Mouse (Mus musculus) kidney, embryonic 15.5 days (tissue): ENCODE measurements around the gene Stk32c. TPM values are rescaled to one million over a fixed set of nuclear protein-coding genes. Genes with fewer than 3 reads are reported as not detected.

ENCODE experiments used
- ATAC-seq: fragments of 200-750 bp; cut with Nextera tagmentation; replicated peaks from 2 replicates; pipeline ENCODE4 v1.8.0; 2017; ENCODE audit warnings: moderate TSS enrichment; ENCODE audit not compliant: low FRiP score
- H3K27ac ChIP-seq: fragments of 300-500 bp; sonication (generic); 2 replicates; pipeline ENCODE4 v1.5.1; 2015; ENCODE audit warnings: mild to moderate bottlenecking, inconsistent platforms
- H3K27me3 ChIP-seq: fragments of 300-500 bp; sonication (generic); 2 replicates; pipeline ENCODE4 v1.6.1; 2015; ENCODE audit warnings: inconsistent platforms
- H3K36me3 ChIP-seq: fragments of 300-500 bp; sonication (generic); 2 replicates; pipeline ENCODE4 v1.6.1; 2015; ENCODE audit warnings: inconsistent platforms
- H3K4me1 ChIP-seq: fragments of 300-500 bp; sonication (generic); 2 replicates; pipeline ENCODE4 v1.6.1; 2015; ENCODE audit warnings: inconsistent platforms
- H3K4me2 ChIP-seq: fragments of 300-500 bp; sonication (generic); 2 replicates; pipeline ENCODE4 v1.6.1; 2015; ENCODE audit warnings: moderate library complexity, mild to moderate bottlenecking, inconsistent platforms
- H3K4me3 ChIP-seq: fragments of 300-500 bp; sonication (generic); replicated peaks from 2 replicates; pipeline ENCODE4 v1.5.1; 2015; ENCODE audit warnings: mild to moderate bottlenecking, inconsistent platforms
- H3K9ac ChIP-seq: fragments of 300-500 bp; sonication (generic); 2 replicates; pipeline ENCODE4 v1.6.1; 2015; ENCODE audit warnings: mild to moderate bottlenecking, inconsistent platforms
- H3K9me3 ChIP-seq: fragments of 300-500 bp; sonication (generic); replicated peaks from 2 replicates; pipeline ENCODE4 v1.6.1; 2016; ENCODE audit warnings: inconsistent platforms
- WGBS: fragments of 180-500 bp; shearing (Covaris S2); methylation state at CpG from one replicate; pipeline ENCODE4 v1.1.7; 2015; ENCODE audit warnings: mixed read lengths; 5-methylcytosine and 5-hydroxymethylcytosine counted together
- polyA plus RNA-seq: library from polyadenylated mRNA; unstranded; fragments of >200 nt; fragmentation: Nextera tagmentation; extraction: Ambion mirVana; gene quantifications from 2 replicates; pipeline ENCODE4 v1.2.1, GENCODE M21; 2015

Gene Stk32c
- 0.14 and 0.16 TPM in 2 replicates for polyA plus RNA-seq

DNA sequence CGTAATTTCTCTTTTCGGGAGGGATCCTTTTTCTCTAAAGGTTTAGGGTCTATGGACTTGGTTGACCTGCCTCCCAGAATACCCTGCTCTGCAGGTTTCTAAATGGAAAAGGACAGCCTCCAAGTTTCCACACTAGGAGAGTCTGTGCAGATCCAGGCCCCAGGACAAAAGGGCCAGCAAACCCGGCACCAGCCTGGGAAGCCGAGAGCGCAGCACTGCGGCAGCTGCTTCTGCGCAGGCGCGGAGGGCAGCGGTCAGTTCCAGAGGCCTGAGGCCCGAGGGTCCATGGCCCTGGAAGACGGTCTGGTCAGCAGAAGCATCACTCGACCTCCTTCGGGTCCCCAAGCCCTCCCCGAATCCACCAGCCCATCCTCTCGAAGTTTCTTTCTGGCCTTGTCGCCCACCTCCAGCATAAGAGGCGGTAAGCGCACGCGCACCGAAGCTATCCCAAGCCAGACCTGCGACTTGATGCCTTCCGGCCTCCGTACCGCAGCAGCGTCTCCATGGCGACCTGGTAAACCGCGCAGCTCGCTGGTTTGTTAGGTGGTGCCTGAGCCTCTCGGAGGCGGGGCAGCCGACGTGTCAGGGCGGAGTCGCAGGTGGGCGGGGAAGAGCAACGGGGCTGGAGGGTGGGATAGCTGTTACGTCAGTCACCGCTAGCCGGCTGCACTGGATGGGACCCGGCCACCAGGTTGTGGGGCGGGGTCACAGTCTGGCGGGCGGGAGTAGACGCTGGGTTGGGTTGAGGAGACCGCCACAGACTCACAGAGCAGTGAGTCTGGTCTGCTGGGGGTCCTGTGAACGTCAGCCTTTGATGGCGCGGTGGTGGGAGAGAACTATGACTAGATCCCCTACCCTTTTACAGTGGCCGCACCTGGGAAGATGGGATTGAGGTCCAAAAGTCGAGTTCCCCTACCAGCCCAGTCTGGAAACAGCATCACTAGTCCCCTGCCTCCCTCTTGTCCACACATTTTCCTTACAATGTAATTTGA, at the start of gene Stk32c, which contains the start of gene Lrrc27:
Gene Stk32c (minus strand): TSS at position 554 of the 992 bp plus-strand sequence.
Gene Lrrc27 (plus strand): TSS at position 235 of the 992 bp plus-strand sequence.
- Histone ChIP-seq H3K4me1 (peaks cover 25% of the 10 kb centered on the region), H3K36me3 (no peaks in the 10 kb centered on the region), H3K27ac (peak within 1 kb of the TSS; percentile 88), H3K4me2 (peak within 1 kb of the TSS; percentile 74), H3K4me3 (peak within 1 kb of the TSS; percentile 67), H3K9me3 (no peaks in the 10 kb centered on the region), H3K9ac (peak within 1 kb of the TSS; percentile 69), H3K27me3 (no peaks in the 10 kb centered on the region)
- ATAC-seq = peak; percentile 98
- WGBS = 2% methylated on average over 53 of the region's 53 CpGs

GRCm38 (mm10) chr7:139257752-139258542, 44.8 kb upstream of the Stk32c start:
- Histone ChIP-seq H3K27ac (peak overlapping the region; percentile 85), H3K9me3 (no peaks in the 10 kb centered on the region), H3K4me1 (peaks cover 28% of the 10 kb centered on the region), H3K36me3 (peaks cover 36% of the 10 kb centered on the region), H3K4me2 (no peak overlapping the region), H3K9ac (no peak overlapping the region), H3K27me3 (no peaks in the 10 kb centered on the region), H3K4me3 (no peak overlapping the region)
- ATAC-seq = peak; percentile 82
- 73% methylated on average over 10 of the region's 10 CpGs for WGBS

GRCm38 (mm10) chr7:139254626-139255025, 41.5 kb upstream of the Stk32c start:
- H3K36me3 ChIP-seq = peaks cover 31% of the 10 kb centered on the region
- no peak for ATAC-seq
- 78% methylated on average over 5 of the region's 5 CpGs for WGBS

GRCm38 (mm10) chr7:139253462-139253861, 40.4 kb upstream of the Stk32c start:
- no peak overlapping the region for H3K27ac ChIP-seq
- H3K4me1 ChIP-seq = peaks cover 63% of the 10 kb centered on the region
- H3K9me3 ChIP-seq = no peaks in the 10 kb centered on the region
- H3K4me3 ChIP-seq = no peak overlapping the region
- 74% methylated on average over 3 of the region's 3 CpGs for WGBS
- H3K27me3 ChIP-seq = no peaks in the 10 kb centered on the region
- H3K4me2 ChIP-seq = no peak overlapping the region
- no peak for ATAC-seq
- peaks cover 31% of the 10 kb centered on the region for H3K36me3 ChIP-seq
- no peak overlapping the region for H3K9ac ChIP-seq

More at GRCm38 (mm10) chr7:139254626-139255025, 41.5 kb upstream of the Stk32c start:
- Histone ChIP-seq H3K4me1 (peaks cover 56% of the 10 kb centered on the region), H3K4me2 (no peak overlapping the region), H3K27ac (no peak overlapping the region), H3K4me3 (no peak overlapping the region), H3K27me3 (no peaks in the 10 kb centered on the region), H3K9me3 (no peaks in the 10 kb centered on the region), H3K9ac (no peak overlapping the region)

DNA sequence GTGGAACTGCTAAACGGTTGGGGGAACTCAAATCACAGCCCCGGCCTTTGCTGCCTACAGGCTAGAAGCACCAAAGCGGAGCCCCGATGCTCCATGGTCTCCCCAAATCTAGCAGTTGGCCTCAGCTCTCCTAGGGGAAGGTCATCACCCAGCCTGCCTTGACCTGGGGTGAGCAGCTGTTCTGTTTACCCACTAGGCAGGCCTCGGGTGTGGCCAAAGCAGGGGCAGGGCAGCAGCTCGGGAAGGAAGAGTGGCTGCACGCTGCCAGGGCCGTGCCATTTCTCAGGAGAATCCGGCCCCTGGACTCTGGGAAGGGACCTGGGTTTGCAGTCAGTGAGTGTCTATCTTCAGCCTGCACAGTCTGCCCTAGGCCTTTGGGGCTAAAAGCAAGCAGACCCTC, 39.9 kb upstream of the Stk32c start:
- ATAC-seq = no peak
- Histone ChIP-seq H3K4me1 (peaks cover 62% of the 10 kb centered on the region), H3K4me3 (no peak overlapping the region), H3K9ac (no peak overlapping the region), H3K27ac (peak overlapping the region; percentile 74; the same call in 1 of the 2 replicates), H3K4me2 (no peak overlapping the region), H3K36me3 (peaks cover 31% of the 10 kb centered on the region), H3K27me3 (no peaks in the 10 kb centered on the region), H3K9me3 (no peaks in the 10 kb centered on the region)
- 53% methylated on average over 9 of the region's 9 CpGs for WGBS

DNA sequence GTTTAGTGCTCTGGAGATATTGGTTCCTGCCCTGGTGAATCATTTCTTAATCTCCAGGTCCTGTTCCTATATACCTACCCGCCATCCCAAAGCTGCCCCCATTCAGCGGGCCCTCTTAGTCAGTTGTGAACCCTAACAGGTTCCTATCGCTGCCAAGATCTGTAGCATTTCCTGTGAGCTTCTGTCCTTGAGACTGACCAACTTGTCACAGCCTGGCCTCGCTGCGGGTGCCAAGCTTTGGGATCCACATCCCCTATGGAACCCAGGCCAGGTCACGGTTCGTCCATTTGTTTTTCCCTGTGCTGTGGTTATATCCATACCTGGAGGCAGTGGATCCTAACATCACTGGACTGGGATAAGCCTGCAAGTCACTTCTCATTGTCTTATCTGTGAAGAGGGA, 39.5 kb upstream of the Stk32c start:
- no peak overlapping the region for H3K4me3 ChIP-seq
- H3K27me3 ChIP-seq = no peaks in the 10 kb centered on the region

DNA sequence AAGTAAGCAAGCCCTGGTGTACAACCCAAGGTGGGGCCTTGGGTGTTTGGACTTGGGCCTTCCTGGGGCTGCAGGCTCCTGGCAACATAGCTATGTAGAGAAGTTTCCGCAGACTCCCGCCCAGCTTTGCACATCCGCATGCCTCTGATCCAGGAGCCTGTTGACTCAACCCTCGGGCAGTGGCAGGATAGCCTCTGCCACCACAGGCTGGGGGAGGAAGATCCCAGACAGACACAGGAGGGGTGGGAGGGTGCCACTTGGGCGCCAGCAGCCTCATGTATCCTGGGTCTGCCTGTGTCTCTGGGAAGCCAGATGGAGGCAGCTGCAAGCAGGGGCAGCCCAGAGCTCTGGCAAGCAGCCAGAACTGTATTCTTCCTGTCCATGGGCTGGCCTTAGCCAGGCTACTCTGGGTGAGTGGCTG, 38.8 kb upstream of the Stk32c start:
- Histone ChIP-seq H3K4me2 (no peak overlapping the region), H3K4me1 (peaks cover 66% of the 10 kb centered on the region), H3K36me3 (peaks cover 24% of the 10 kb centered on the region), H3K9me3 (no peaks in the 10 kb centered on the region), H3K27me3 (no peaks in the 10 kb centered on the region), H3K9ac (no peak overlapping the region), H3K27ac (peak overlapping the region; percentile 74), H3K4me3 (no peak overlapping the region)
- ATAC-seq = no peak
- 63% methylated on average over 5 of the region's 5 CpGs for WGBS

More for the DNA sequence above, 39.5 kb upstream of the Stk32c start:
- Histone ChIP-seq H3K36me3 (peaks cover 28% of the 10 kb centered on the region), H3K9ac (no peak overlapping the region), H3K4me1 (peaks cover 62% of the 10 kb centered on the region), H3K9me3 (no peaks in the 10 kb centered on the region), H3K4me2 (no peak overlapping the region), H3K27ac (peak overlapping the region; percentile 74)
- ATAC-seq = no peak
- WGBS = 87% methylated on average over 7 of the region's 7 CpGs

- Histone ChIP-seq H3K9me3 (no peaks in the 10 kb centered on the region), H3K27me3 (no peaks in the 10 kb centered on the region), H3K4me3 (peak overlapping the region; percentile 53), H3K4me2 (peak overlapping the region; percentile 94), H3K36me3 (peaks cover 1% of the 10 kb centered on the region; the same call in 1 of the 2 replicates), H3K4me1 (peaks cover 75% of the 10 kb centered on the region), H3K27ac (peak overlapping the region; percentile 87; the same call in 1 of the 2 replicates), H3K9ac (no peak overlapping the region)
- no peak for ATAC-seq
- WGBS = 44% methylated on average over 7 of the region's 7 CpGs
Measured at GRCm38 (mm10) chr7:139249406-139250210, 36.5 kb upstream of the Stk32c start.

GRCm38 (mm10) chr7:139248615-139249405, 35.7 kb upstream of the Stk32c start:
- Histone ChIP-seq H3K9me3 (no peaks in the 10 kb centered on the region), H3K4me1 (peaks cover 75% of the 10 kb centered on the region), H3K27me3 (no peaks in the 10 kb centered on the region), H3K4me2 (peak overlapping the region; percentile 94), H3K27ac (peak overlapping the region; percentile 87), H3K36me3 (no peaks in the 10 kb centered on the region), H3K4me3 (peak overlapping the region; percentile 53), H3K9ac (peak overlapping the region; percentile 68)
- whole genome bisulfite sequencing = 2% methylated on average over 45 of the region's 45 CpGs
- no peak for ATAC-seq

DNA sequence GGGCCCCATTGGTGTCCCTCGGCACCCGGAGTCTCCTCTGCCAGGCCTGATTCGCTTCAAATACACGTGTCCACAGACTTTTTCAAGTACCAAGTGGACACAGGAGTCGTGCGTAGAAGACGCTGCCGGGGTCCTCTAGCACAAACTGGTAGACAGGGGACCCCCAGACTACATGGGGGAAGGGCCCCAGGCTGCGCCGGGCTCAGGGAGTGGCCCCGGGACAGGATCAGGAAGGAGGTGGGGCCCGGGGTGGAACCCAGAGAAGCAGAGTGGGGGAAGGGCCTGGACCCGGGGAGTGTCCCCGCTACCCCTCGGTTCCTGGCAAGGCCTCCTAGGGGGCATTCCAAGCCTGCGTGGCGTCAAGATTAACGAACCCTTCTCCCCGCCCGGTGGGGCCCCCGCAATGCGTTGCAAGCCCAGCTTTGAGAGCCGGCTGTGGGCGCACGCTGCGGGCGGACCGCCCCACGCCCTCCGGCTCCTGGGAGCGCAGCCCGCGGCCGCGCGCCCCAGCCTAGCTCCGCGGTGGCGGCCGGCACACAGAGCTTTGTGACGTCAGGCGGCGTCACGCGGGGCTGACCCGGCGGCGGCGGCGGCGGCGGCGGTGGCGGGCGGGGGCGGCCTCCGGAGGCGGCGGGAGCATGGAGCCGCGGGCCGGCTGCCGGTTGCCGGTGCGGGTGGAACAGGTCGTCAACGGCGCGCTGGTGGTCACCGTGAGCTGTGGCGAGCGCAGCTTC, 34.9 kb upstream of the Stk32c start, which contains the start of gene Pwwp2b:
Gene Pwwp2b (plus strand): TSS at position 602 of the 734 bp plus-strand sequence.
- Histone ChIP-seq H3K27ac (peak within 1 kb of the TSS; percentile 87), H3K36me3 (no peaks in the 10 kb centered on the region), H3K4me3 (peak within 1 kb of the TSS; percentile 53), H3K9me3 (no peaks in the 10 kb centered on the region), H3K4me2 (peak within 1 kb of the TSS; percentile 94), H3K9ac (peak within 1 kb of the TSS; percentile 68), H3K4me1 (peaks cover 67% of the 10 kb centered on the region), H3K27me3 (no peaks in the 10 kb centered on the region)
- under 1% methylated on average over 64 of the region's 72 CpGs for WGBS
- peak; percentile 72 for ATAC-seq
